Mouse (Mus musculus): ENCODE results near the gene Unc5b.

Gene Unc5b

DNA sequence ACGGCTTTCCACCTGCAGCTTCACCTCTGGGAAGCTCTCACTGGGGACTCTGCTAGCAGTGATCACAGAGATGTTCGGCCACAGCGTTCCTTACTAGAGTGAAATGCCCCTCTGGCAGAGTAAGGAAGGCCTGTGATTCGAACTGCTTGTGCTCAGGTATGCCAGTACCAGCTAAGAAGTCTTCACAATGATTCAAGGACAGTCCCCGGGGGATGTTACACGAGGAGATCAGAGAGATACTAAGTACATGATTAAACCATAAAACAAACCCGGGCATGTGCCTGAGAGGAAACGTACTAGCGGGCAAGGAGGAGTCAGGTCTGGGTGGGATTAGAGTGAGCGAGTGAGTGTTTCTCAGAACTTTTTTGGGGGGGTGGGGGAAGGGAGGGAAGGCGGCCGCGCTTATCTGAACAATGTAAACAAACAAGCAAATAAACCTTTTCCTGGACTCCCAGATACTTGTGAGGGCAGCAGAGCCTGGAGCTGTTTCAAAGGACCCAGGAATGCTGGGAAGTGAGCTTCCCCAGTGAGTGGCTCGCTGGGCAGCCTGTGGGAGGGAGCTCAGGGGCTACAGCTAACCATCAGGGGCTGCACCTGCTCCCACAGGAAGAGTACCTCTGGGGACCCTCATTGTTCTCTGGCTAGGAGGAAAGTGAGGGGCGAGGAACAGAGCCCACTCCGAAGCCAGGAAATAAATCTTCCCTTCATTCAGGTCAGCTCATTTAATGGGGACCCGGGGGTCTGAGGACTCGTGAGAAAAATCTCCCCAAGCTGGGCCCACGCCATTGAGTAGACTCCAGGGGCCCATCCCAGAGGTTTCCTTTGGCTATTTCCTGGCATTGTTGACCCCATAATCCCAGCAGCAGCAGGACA, 30.9 kb downstream of the Unc5b start:
- DNase-seq (ENCODE audit: low spot score in 2 of 2), result no peak

DNA sequence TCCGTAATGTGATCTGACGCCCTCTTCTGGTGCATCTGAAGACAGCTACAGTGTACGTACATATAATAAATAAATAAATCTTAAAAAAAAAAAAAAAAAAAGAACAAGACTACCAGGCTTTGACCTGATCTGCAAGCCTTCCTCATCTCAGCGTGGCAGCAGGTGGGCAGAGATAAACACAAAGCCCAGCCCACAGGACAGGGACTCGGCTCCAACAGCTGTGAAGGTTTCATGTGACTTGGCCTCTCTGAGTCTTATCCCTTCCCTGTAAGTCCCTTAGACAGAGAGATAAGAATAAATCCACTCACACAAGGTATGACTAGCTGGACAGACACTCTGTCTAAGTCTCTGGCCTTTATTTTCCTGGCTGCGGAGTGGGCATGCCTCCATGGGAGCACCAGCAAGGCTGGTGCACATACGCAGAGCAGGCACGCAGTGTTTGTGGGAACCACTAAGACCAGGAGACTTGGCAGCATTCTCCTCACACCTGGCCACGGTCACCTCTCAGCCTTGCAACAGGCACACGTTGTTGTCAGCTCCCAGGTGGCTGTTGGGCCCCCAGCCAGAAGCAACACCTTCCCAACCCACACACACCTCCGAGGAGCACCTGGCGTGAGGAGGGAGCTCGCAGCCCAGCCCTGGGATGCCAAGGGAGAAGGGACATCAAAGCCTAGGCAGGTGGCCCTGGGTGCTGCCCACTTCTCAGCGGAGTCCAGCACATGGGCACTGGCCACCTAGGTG, 33.5 kb downstream of the Unc5b start:
- no peak for DNase-seq (ENCODE audit: low spot score in 2 of 2)

DNA sequence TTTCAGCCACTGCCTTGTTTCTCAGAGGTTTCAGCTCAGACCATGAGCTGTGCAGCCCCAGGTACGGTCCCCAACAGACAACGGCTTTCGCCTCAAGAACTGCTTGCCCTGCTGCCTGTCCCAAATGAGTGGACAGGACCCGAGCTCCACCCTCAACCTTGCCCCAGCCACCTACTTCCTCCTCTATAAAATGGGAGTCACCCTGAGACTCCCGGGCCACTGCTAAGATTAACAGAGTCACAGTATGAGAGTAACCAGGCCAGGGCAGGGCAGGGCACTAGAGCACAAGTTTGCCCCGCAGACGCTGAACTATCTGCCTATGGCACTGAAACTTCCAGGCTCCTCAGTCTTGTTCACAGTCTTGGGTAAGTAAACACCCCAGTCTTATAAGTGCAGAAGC, 34.9 kb downstream of the Unc5b start:
- DNase-seq (ENCODE audit: low spot score in 2 of 2), result no peak

GRCm38 (mm10) chr10:60796028-60796427, 35.4 kb downstream of the Unc5b start:
- DNase-seq (ENCODE audit: low spot score in 2 of 2), result no peak

- no peak for DNase-seq (ENCODE audit: low spot score in 2 of 2)
These were observed 36.6 kb downstream of the Unc5b start for GRCm38 (mm10) chr10:60794792-60795191.

DNA sequence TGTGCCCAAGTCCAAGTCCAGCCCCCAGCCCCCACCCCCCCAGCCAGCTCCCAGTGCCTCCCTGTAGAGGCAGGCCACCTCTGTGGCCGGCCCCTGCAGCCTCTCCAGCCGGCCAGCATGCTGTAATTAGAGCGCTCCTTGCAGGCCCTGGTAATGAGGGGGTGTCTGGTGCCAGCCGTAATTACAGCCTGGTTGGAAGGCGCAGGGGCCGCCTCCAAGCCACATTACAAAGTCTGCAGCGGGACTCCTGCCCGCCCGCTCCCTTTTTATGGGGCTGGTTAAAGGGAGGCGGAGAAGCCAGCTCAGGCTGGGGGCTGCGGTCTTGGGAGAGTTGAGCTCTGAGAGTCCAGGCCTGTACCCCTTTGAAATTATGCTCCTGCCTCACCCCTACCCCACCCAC, 37.0 kb downstream of the Unc5b start:
- peak; percentile 22 to 26 for DNase-seq (ENCODE audit: low spot score in 2 of 2)

- no peak for DNase-seq (ENCODE audit: low spot score in 2 of 2)
These were observed 38.5 kb downstream of the Unc5b start for GRCm38 (mm10) chr10:60792841-60793240.

- DNase-seq (ENCODE audit: low spot score in 2 of 2), result no peak
These were observed 39.0 kb downstream of the Unc5b start for GRCm38 (mm10) chr10:60792365-60792764.

GRCm38 (mm10) chr10:60790912-60791311, 40.5 kb downstream of the Unc5b start:
- DNase-seq (ENCODE audit: low spot score in 2 of 2), result no peak

- no peak for DNase-seq (ENCODE audit: low spot score in 2 of 2)
These were observed 43.9 kb downstream of the Unc5b start for GRCm38 (mm10) chr10:60787303-60788074.

DNA sequence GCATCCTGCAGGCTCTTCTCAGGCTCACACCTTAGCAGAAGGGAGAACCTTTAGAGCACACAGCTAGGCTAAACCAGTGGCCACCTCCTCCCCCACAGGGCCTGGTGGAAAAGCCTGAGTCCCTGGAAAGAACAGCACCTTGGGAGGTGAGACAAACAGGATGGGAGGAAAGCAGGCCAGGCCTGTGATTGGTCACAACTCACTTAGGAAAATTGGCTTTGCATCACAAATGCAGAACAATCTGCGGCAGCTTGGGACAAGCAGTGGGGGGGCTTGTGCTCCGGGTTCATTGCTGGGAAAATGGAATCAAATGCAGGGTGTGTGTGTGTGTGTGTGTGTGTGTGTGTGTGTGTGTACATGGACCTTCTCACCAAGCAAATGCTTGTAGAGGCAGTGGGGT, 47.8 kb downstream of the Unc5b start:
- DNase-seq (ENCODE audit: low spot score in 2 of 2), result no peak

- DNase-seq (ENCODE audit: low spot score in 2 of 2), result peak; percentile 49 to 64
These were observed 51.8 kb downstream of the Unc5b start for GRCm38 (mm10) chr10:60779628-60780027.

- peak in 1 of 2 experiments; percentile 36 for DNase-seq (ENCODE audit: low spot score in 2 of 2)
These were observed 52.8 kb downstream of the Unc5b start for GRCm38 (mm10) chr10:60778542-60778941.

DNA sequence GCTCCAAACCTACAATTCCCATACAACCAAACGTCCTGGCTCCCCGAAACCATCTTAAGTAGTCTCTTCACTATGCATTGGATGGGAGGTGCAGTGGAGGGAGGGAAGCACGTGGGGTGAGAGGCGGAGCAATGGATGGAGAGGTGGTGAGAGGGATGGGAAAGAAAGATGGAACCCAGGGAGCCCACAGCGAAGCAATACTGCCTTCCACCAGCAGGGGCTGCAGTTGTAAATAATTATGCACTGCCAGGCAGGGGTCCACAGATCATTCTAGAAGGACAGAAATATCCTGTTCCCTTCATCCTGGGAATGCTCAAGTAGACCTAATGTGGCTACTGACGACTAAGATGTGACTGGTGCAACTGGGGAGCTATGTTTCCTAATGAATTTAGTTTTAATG, 55.9 kb downstream of the Unc5b start:
- DNase-seq (ENCODE audit: low spot score in 2 of 2), result no peak

GRCm38 (mm10) chr10:60774616-60775015, 56.8 kb downstream of the Unc5b start:
- no peak for DNase-seq (ENCODE audit: low spot score in 2 of 2)

DNA sequence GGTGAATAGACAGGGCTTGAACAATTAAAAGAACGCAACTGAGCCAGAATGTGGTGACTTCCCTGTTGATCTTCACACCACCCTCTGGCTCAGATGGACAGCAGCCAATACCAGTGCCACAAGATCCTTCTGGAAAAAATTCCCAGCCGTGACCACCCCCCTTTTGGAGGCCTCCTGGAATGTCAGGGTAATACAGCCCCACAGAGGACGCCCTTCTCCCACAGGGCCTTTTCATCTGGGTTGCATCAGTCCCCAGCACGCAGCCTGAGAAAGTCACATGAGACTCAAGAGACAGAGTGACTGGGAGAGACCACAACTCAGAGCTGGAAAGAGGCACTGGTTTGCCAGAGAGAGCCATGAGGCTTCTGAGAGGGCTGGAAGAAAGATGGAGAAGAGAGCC, 60.5 kb downstream of the Unc5b start:
- no peak for DNase-seq (ENCODE audit: low spot score in 2 of 2)

DNA sequence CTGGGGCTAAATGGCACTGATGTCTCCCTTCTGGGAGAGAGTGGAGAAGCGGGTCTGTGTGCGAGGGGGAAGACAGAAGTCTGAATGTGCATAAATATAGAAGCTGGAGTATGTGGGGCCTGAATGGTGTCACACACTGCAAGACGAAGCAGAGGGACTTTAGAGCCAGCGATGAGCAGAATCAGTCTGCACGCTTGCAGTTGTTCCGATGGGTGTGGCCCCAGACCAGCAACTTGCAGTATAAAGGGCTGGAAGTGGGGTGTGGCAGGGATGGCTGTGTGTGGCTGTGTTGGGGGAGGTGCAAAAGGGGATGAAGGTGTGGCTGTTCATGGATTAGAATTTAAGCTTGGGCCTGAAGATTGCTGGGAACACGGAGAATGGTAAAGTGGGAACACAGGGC, 62.8 kb downstream of the Unc5b start:
- DNase-seq (ENCODE audit: low spot score in 2 of 2), result no peak

GRCm38 (mm10) chr10:60767400-60767799, 64.0 kb downstream of the Unc5b start:
- DNase-seq (ENCODE audit: low spot score in 2 of 2), result no peak

DNA sequence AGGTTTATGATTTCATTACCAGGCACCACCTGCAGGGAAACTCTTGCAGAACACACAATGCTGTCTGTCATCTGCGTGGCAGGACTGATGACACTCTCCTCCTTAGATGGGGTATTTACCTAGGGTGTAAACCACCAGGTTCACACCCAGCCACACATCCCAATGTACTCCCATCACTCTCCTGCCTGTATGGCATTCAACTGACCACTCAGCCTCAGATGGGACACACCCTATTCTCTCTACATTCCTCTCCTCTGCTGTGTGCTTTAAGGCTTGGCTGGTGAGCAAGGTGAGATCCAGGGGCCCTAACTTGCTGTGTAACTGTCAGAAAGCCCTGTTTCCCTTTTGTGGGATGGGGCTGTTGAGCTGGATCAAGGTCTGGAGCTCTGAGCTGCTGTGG, 69.3 kb downstream of the Unc5b start:
- DNase-seq (ENCODE audit: low spot score in 2 of 2), result no peak

DNA sequence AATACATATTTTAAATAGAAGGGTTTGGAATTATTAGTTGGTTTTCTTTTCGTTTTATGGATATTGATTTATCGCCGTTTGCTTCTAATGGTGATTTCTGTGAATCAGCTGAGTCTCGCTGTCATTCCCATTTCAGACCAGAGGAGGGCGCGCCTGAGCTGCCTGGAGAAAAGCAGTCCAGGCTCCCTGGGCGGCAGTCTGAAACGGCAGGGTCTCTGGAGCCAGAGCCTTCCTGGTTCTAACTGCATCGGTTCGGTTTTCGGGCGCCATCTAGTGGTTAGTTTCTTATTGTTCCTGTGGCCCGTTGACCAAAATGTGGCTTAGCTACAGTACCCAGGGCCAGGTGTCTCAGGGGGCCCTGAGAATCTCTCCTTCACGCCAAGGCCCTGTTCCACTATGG, 71.0 kb downstream of the Unc5b start:
- peak; percentile 83 to 92 for DNase-seq (ENCODE audit: low spot score in 2 of 2)

DNA sequence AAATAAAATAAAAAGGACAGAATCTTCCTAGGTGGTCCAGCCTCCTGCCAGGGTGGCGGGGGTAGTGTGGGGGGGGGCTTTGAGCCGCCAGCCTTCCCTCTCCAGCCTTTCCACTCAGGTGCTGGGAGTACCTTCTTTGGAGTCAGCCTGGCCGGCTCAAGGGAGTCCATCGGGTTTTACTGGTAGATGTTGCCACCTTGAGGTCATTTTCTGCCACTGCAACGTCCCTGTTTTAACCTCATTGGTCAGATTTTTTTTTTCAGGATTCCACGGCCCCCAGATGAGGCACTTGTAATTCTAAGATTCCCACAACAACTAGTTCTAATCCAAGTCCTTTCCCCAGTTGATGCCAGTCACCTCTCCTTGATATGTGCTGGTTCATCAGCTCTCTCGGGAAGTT, 74.4 kb downstream of the Unc5b start:
- DNase-seq (ENCODE audit: low spot score in 2 of 2), result peak in 1 of 2 experiments; percentile 53

DNA sequence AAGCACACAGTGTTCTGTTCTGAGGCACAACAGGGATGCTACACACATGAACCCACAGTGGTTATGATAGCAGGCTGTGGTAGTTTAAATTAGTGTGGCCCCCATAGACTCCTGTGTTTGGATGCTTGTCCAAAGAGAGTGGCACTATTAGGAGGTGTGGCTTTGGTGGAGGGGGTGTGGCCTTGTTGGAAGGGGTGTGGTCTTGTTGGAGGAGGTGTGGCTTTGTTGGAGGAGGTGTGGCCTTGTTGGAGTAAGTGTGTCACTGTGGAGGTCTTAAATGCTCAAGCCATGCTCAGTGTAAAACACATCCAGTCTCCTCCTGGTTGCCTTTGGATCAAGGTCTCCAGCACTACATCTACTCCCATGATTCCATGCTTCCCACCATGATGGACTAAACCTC, 75.2 kb downstream of the Unc5b start:
- DNase-seq (ENCODE audit: low spot score in 2 of 2), result no peak

Measured in frontal cortex, postnatal 14 days (tissue).